Mouse (Mus musculus) hindbrain, embryonic 12.5 days (tissue): ENCODE data around the gene Arhgap10. TPM values are rescaled to one million over a fixed set of nuclear protein-coding genes. Genes with fewer than 3 reads are reported as not detected.

Experiments
- ATAC-seq: fragments of 200-750 bp; cut with Nextera tagmentation; 2 replicates; pipeline ENCODE4 v1.8.0; 2017; ENCODE audit warnings: moderate TSS enrichment; ENCODE audit not compliant: low FRiP score
- H3K27ac ChIP-seq: fragments of 300-500 bp; sonication (generic); 2 replicates; pipeline ENCODE4 v1.5.1; 2016; ENCODE audit warnings: mild to moderate bottlenecking
- H3K27me3 ChIP-seq: fragments of 300-500 bp; sonication (generic); 2 replicates; pipeline ENCODE4 v1.6.1; 2016; ENCODE audit warnings: mild to moderate bottlenecking
- H3K36me3 ChIP-seq: fragments of 300-500 bp; sonication (generic); 2 replicates; pipeline ENCODE4 v1.6.1; 2016; ENCODE audit warnings: mild to moderate bottlenecking
- H3K4me1 ChIP-seq: fragments of 300-500 bp; sonication (generic); 2 replicates; pipeline ENCODE4 v1.6.1; 2016
- H3K4me2 ChIP-seq: fragments of 300-500 bp; sonication (generic); replicated peaks from 2 replicates; pipeline ENCODE4 v1.6.1; 2016; ENCODE audit warnings: mild to moderate bottlenecking
- H3K4me3 ChIP-seq: fragments of 300-500 bp; sonication (generic); 2 replicates; pipeline ENCODE4 v1.5.1; 2016; ENCODE audit warnings: mild to moderate bottlenecking
- H3K9ac ChIP-seq: fragments of 300-500 bp; sonication (generic); 2 replicates; pipeline ENCODE4 v1.6.1; 2016; ENCODE audit warnings: mild to moderate bottlenecking, moderate library complexity
- H3K9me3 ChIP-seq: fragments of 300-500 bp; sonication (generic); replicated peaks from 2 replicates; pipeline ENCODE4 v1.6.1; 2016; ENCODE audit warnings: mild to moderate bottlenecking
- WGBS: fragments of 180-500 bp; shearing (Covaris S2); methylation state at CpG from one replicate; pipeline ENCODE4 v1.1.7; 2016; 5-methylcytosine and 5-hydroxymethylcytosine counted together
- polyA plus RNA-seq: library from polyadenylated mRNA; unstranded; fragments of >200 nt; fragmentation: Nextera tagmentation; extraction: Ambion mirVana; gene quantifications from 2 replicates; pipeline ENCODE4 v1.2.1, GENCODE M21; 2016

The Arhgap10 gene
- polyA plus RNA-seq, 1 experiment from 2014 or later, result 16.5 TPM

DNA sequence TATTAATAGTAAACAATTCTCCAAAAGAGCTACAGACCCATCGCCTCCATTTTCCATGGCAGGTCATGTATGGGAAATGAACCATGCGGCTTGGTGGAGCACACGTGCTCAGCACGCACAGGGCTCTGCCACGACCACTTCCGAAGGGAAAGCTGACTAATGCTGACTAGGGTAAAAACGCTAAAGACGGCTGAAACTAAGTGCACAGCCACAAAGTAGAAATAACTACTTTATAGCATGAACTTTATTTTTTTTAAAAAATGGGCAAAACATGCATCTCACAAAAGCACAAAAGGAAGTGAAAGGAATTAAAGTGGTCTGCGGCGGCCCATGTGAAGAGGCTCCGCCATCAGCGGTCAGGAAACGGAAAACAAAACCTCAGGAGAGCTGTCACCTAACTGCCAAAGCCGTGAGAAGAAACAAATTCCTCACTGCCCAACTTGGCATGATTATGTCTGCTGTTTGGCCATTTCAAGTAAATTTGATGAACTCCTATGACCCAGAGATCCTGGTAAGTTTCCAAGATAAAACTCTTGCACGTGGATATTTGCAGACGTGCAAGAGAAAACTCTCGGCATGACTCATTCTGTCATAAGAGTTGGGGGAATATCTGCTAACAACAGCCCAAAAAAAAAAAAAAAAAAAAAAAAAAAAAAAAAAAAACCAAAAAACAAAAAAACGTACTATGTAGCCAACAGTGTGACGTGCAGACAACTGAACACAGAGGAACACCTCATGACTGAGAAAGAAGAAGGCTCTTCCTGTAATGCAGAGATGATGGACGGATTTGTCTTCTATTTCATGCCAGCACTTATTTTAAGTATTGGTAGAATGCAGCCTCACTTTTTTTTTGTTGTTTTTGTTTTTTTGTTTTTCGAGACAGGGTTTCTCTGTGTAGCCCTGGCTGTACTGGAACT lies 66.0 kb downstream of the Arhgap10 start:
- H3K36me3 ChIP-seq, result peaks cover 7% of the 10 kb centered on the region; the same call in 1 of the 2 replicates
- no peak for ATAC-seq
- no peak overlapping the region for H3K9ac ChIP-seq
- no peak overlapping the region for H3K4me3 ChIP-seq
- H3K9me3 ChIP-seq, result peaks cover 24% of the 10 kb centered on the region
- no peak overlapping the region for H3K4me2 ChIP-seq
- H3K27me3 ChIP-seq, result no peaks in the 10 kb centered on the region
- no peak overlapping the region for H3K27ac ChIP-seq
- no peaks in the 10 kb centered on the region for H3K4me1 ChIP-seq
- WGBS, result 94% methylated on average over 21 of the region's 21 CpGs

DNA sequence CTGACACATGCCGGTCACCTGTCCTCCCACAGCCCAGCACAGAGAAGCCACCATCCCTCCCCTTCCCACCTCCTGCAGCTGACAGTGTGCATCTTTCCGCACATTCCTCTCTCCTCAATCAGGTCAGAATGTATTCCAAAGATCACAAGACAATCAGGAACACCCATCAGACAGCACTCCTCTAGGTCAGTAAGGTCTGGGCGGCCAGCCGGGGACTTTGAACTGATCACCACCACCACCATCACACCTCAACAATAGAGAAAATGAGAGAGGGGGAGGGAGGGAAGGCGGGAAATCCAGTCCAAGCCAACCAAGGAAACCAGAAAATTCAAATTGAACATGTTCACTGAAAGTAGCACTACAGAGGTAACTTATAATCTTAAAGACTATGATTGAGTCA lies 66.7 kb downstream of the Arhgap10 start:
- H3K9ac ChIP-seq, result no peak overlapping the region
- no peak overlapping the region for H3K4me2 ChIP-seq
- H3K9me3 ChIP-seq, result peaks cover 24% of the 10 kb centered on the region
- H3K4me1 ChIP-seq, result no peaks in the 10 kb centered on the region
- WGBS, result 93% methylated on average over 5 of the region's 5 CpGs
- no peak overlapping the region for H3K4me3 ChIP-seq
- H3K27me3 ChIP-seq, result no peaks in the 10 kb centered on the region
- no peak for ATAC-seq
- no peak overlapping the region for H3K27ac ChIP-seq
- peaks cover 7% of the 10 kb centered on the region; the same call in 1 of the 2 replicates for H3K36me3 ChIP-seq

DNA sequence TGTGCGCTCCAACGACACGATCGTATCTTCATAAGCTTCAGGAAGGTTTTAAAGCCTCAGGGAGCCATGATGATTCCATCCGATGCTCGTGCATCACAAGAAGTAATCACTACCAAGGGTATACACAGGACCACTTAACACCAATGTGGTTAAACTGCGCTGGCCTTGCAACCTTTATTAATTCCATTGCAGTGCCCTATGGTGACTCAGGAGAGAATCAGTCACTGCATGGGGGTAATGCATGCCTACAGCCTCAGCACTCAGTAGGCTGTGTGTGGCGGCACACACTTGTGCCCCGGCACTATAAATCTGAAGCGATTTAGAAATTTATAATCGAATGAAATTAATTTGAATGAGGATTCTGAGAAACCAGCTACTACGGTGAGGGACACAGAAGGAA lies 71.5 kb downstream of the Arhgap10 start:
- Histone ChIP-seq H3K4me1 (no peaks in the 10 kb centered on the region), H3K36me3 (peaks cover 7% of the 10 kb centered on the region; the same call in 1 of the 2 replicates), H3K27ac (no peak overlapping the region), H3K4me2 (no peak overlapping the region), H3K27me3 (no peaks in the 10 kb centered on the region), H3K9me3 (peaks cover 24% of the 10 kb centered on the region), H3K4me3 (no peak overlapping the region), H3K9ac (no peak overlapping the region)
- WGBS, result 87% methylated on average over 12 of the region's 12 CpGs
- ATAC-seq, result no peak

DNA sequence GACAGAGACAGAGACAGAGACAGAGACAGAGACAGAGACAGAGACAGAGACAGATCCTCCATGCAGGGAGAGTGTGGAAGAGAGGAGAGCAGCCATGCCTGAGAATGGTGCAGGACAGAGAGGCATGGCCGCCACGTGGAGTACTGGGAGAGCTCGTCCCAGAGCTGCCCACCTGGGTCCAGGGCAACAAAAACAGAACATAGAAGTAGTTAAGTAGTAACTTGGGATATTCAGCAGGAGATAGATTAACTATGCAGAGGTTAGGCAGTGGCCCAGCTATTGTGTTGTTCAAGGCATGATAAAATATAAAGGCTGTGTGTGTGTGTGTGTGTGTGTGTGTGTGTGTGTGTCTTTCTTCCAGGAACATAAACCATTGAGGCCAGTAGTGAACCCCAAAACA lies 72.1 kb downstream of the Arhgap10 start:
- Histone ChIP-seq H3K4me3 (no peak overlapping the region), H3K9ac (no peak overlapping the region), H3K4me2 (no peak overlapping the region), H3K4me1 (peaks cover 3% of the 10 kb centered on the region; the same call in 1 of the 2 replicates), H3K27me3 (no peaks in the 10 kb centered on the region), H3K27ac (no peak overlapping the region), H3K9me3 (peaks cover 20% of the 10 kb centered on the region), H3K36me3 (peaks cover 7% of the 10 kb centered on the region; the same call in 1 of the 2 replicates)
- WGBS, result 75% methylated on average over 3 of the region's 3 CpGs
- no peak for ATAC-seq

DNA sequence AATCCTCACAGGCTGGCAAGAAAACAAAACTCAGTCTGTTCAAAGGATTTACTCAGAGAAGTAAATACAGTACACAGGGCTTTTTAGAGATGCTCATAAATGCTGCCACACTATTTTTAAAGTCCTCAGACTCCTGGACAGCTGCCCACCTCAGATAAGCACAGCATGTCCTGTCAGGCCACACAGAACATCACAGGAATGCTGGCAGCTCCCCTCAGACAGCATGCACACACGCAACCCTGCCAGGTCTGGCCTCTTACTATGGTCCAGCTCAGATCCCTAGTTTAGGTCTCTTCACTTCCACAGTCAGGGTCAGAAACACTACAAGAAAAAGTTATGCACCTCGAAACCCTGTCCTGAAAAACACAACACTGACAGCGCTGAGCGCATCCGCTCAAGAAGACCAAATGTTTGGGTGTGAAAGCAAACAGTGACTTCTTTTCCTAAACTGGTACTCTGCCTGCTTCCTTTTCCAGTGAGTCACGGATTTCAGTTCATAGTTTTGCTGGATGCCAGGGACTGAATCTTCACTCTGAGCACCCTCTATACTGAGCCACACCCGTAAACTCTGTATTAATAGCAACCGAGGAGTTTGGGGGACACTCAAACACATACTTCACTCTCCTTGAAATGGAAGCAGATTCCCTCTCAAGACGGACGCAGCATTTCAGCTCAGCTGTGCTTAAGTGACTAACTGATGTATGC lies 73.4 kb downstream of the Arhgap10 start:
- Histone ChIP-seq H3K27me3 (no peaks in the 10 kb centered on the region), H3K4me2 (no peak overlapping the region), H3K27ac (no peak overlapping the region), H3K9me3 (peaks cover 12% of the 10 kb centered on the region), H3K9ac (no peak overlapping the region), H3K4me1 (peaks cover 3% of the 10 kb centered on the region; the same call in 1 of the 2 replicates), H3K36me3 (no peaks in the 10 kb centered on the region), H3K4me3 (no peak overlapping the region)
- no peak for ATAC-seq
- 87% methylated on average over 10 of the region's 10 CpGs for WGBS

DNA sequence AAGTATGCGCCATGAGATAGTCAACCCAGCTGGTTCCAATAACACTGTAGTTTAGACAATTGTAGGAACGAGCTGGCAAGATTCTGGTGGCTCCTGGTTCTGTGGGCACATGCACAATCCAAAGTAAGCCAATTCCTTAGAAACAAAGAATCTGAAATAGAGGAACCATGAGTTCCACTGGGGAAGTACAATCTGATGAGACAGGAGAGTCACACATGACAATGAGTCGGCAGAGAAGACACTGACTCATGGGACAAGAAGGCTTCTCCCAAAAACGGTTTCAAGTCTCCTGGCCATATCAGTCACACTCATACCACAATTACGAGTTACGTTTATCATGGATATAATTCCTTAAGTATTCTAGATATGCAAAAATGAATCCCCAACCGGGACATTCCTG lies 75.3 kb downstream of the Arhgap10 start:
- no peak overlapping the region for H3K4me3 ChIP-seq
- no peaks in the 10 kb centered on the region for H3K36me3 ChIP-seq
- H3K27me3 ChIP-seq, result no peaks in the 10 kb centered on the region
- peaks cover 3% of the 10 kb centered on the region; the same call in 1 of the 2 replicates for H3K4me1 ChIP-seq
- no peak overlapping the region for H3K4me2 ChIP-seq
- H3K27ac ChIP-seq, result no peak overlapping the region
- ATAC-seq, result no peak
- 88% methylated on average over 7 of the region's 7 CpGs for WGBS
- H3K9ac ChIP-seq, result no peak overlapping the region
- H3K9me3 ChIP-seq, result no peaks in the 10 kb centered on the region; the same call in 1 of the 2 replicates

DNA sequence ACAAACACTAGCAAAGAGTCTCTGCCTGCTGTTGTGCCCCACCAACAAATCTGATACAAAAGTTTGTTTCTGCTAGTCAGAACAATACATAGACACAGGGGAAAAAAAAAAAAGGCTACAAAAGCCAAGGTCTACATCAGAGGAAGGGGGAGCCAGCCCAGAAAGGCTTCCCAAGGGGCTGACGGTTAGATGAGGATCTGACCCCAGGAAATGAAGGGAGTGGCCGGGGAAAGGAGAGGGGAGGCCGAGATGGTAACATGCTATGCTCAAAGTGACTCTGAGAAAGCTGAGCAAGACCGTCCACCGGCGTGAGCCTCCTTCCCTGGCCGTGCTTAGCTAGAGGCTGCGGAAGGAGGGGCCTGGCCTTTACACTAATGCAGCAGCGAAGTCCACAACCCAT lies 76.8 kb downstream of the Arhgap10 start:
- WGBS, result 75% methylated on average over 9 of the region's 9 CpGs
- H3K4me1 ChIP-seq, result peaks cover 3% of the 10 kb centered on the region; the same call in 1 of the 2 replicates
- H3K4me2 ChIP-seq, result no peak overlapping the region
- no peak overlapping the region for H3K4me3 ChIP-seq
- H3K27me3 ChIP-seq, result no peaks in the 10 kb centered on the region
- no peaks in the 10 kb centered on the region for H3K36me3 ChIP-seq
- no peak overlapping the region for H3K27ac ChIP-seq
- no peak overlapping the region for H3K9ac ChIP-seq
- ATAC-seq, result no peak
- H3K9me3 ChIP-seq, result no peaks in the 10 kb centered on the region

DNA sequence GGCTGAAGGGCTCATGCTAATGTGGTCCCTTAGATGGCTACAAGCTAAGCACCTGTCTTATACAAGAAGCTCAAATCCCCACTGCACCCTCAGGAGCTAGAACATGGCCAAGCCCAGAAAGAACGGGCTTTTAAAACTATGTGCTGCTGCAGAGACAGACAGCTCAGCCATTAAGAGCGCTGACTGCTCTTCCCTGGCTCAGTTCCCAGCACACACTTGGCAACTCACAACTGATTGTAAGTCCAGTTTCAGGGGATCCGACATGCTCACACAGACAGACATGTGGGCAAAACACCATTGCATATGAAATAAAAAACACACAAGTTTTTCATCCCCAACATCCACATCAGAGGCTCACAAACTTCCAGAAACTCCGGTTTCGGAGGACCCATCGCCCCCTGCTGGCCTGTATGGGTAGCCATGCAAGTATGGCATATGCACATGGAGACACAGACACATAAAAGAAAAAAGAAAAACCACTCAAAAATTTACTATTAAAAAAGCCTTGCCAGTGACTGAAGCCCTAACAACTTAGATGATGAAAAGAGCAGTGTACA lies 77.4 kb downstream of the Arhgap10 start:
- no peaks in the 10 kb centered on the region for H3K36me3 ChIP-seq
- ATAC-seq, result no peak
- H3K4me2 ChIP-seq, result no peak overlapping the region
- H3K9ac ChIP-seq, result no peak overlapping the region
- no peak overlapping the region for H3K27ac ChIP-seq
- WGBS, result 84% methylated on average over 6 of the region's 6 CpGs
- no peaks in the 10 kb centered on the region for H3K9me3 ChIP-seq
- no peaks in the 10 kb centered on the region for H3K27me3 ChIP-seq
- H3K4me3 ChIP-seq, result no peak overlapping the region
- peaks cover 3% of the 10 kb centered on the region; the same call in 1 of the 2 replicates for H3K4me1 ChIP-seq

DNA sequence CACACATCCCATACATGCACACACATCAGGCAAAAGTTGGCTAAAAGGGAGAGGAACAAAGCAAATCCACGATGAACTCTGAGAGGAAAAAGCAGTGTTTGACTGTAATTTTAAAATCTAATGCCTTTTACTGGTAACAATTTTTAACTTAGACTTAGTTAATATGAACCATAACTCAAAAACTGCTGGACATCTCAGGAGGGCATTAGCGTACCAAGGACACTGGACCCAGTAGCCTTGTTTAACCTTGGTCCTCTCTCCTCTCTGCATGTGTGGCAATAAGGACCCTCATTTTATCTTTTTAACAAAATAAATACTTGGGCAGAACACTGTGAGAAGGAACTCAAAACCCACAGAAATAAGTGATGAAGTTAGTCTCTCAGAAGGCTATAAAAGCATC lies 78.1 kb downstream of the Arhgap10 start:
- Histone ChIP-seq H3K27ac (no peak overlapping the region), H3K4me2 (no peak overlapping the region), H3K27me3 (no peaks in the 10 kb centered on the region), H3K4me1 (peaks cover 3% of the 10 kb centered on the region; the same call in 1 of the 2 replicates), H3K9ac (no peak overlapping the region), H3K9me3 (no peaks in the 10 kb centered on the region), H3K36me3 (no peaks in the 10 kb centered on the region), H3K4me3 (no peak overlapping the region)
- 95% methylated on average over 2 of the region's 2 CpGs for WGBS
- no peak for ATAC-seq

DNA sequence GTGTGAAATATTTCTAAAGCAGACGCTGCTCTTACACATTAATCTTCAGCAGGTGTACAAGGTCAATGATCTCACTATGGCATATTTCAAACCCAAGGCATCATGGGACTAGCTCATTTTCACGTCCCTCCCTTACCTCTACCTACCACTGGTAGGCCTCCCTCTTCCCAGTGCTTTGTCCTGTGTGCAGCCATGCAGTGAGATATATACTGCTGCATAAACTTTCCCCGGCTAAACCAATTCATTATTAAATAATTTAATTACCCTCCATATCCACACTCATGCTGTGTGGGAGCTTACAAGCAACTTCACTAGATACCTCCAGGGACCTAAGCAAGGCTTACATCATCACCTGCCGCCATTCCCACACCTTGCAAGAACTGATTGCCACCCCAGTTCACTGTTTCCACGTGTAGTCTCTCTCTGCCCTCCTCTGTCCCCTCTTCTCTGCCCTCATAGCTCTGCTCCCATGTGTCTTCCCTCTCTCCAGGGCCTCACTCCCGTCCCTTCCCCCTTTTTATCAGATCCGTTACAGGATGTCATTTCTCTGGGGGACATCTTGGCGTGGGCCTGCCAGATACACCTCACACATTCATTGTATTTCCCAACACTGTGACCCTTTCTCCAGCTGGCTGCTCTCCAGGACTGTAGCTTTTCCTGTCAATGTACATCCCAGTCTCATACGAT lies 79.8 kb downstream of the Arhgap10 start:
- Histone ChIP-seq H3K36me3 (no peaks in the 10 kb centered on the region), H3K4me2 (no peak overlapping the region), H3K4me1 (peaks cover 9% of the 10 kb centered on the region), H3K9ac (no peak overlapping the region), H3K4me3 (no peak overlapping the region), H3K9me3 (no peaks in the 10 kb centered on the region), H3K27ac (no peak overlapping the region), H3K27me3 (no peaks in the 10 kb centered on the region)
- WGBS, result 64% methylated on average over 9 of the region's 9 CpGs
- ATAC-seq, result no peak

DNA sequence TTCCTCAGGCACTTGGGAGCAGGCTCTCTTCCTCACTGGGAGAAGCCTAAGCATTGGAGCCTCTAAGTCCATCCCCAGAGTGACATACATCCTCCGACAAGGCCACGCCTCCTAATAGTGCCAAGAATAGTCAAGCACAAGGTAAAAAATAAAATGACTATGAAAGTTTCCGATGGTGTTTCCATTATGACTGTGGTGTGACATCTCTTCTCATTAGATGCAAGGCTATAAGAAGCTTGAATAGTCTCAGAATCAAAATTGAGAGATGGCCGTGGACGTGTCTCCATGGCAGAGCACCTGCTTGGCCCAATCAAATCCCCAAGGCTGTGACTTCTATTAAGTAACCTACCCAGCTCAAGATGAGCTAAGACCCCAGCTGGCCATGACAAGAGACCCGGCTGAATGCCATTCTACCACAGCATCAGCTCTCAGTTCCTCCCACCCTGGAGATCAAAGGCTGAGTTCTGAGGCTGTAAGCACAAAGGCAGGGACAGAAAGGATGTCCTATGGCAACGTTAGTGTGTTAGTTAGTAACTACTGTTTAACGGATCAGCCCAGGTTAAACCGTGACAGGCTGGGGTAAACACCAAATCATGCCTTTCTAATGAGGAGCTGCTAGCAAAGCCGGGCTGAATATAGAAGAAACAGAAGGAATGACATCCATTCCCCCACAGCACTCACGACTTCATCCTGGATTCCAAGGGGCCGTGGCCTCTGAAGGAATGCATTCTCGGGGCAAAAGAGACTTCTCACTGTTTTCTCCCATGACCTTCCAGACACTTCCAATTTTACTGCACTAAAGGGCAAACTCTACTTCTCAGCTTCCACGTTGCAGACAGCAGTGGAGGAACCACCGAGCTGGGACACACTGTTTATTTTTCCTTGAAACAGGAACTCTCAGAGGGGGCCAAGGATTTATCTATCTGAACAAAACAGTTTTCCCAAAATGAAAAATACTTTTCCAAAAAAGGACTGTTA lies 81.5 kb downstream of the Arhgap10 start:
- no peak for ATAC-seq
- Histone ChIP-seq H3K9me3 (no peaks in the 10 kb centered on the region), H3K4me2 (no peak overlapping the region), H3K4me3 (no peak overlapping the region), H3K36me3 (no peaks in the 10 kb centered on the region), H3K27me3 (no peaks in the 10 kb centered on the region), H3K4me1 (peaks cover 9% of the 10 kb centered on the region), H3K27ac (no peak overlapping the region), H3K9ac (no peak overlapping the region)
- WGBS, result 35% methylated on average over 15 of the region's 15 CpGs
